Mouse (Mus musculus) lung, embryonic 14.5 days (tissue): ENCODE data around the gene Mef2a. TPM values are rescaled to one million over a fixed set of nuclear protein-coding genes. Genes with fewer than 3 reads are reported as not detected.

Experiments
- ATAC-seq: fragments of 200-750 bp; cut with Nextera tagmentation; 2 replicates; pipeline ENCODE4 v1.8.0; 2017; ENCODE audit warnings: mild to moderate bottlenecking, moderate TSS enrichment, moderate library complexity; ENCODE audit not compliant: insufficient read depth
- DNase-seq: peaks from one replicate; pipeline ENCODE4 v3.0.0-alpha.2; 2015
- H3K27ac ChIP-seq: fragments of 300-500 bp; sonication (generic); 2 replicates; pipeline ENCODE4 v1.5.1; 2014; ENCODE audit warnings: low read depth, mild to moderate bottlenecking, moderate library complexity
- H3K27me3 ChIP-seq: fragments of 300-500 bp; sonication (generic); 2 replicates; pipeline ENCODE4 v1.6.1; 2014; ENCODE audit warnings: low read length, control low read depth; ENCODE audit not compliant: insufficient read depth
- H3K36me3 ChIP-seq: fragments of 300-500 bp; sonication (generic); 2 replicates; pipeline ENCODE4 v1.6.1; 2014; ENCODE audit warnings: control low read depth; ENCODE audit not compliant: insufficient read depth
- H3K4me1 ChIP-seq: fragments of 300-500 bp; sonication (generic); 2 replicates; pipeline ENCODE4 v1.6.1; 2014; ENCODE audit warnings: antibody characterized with exemption, control low read depth; ENCODE audit not compliant: insufficient read depth
- H3K4me2 ChIP-seq: fragments of 300-500 bp; sonication (generic); 2 replicates; pipeline ENCODE4 v1.6.1; 2014; ENCODE audit warnings: mild to moderate bottlenecking
- H3K4me3 ChIP-seq: fragments of 300-500 bp; sonication (generic); 2 replicates; pipeline ENCODE4 v1.5.1; 2014; ENCODE audit warnings: low read depth, low read length
- H3K9ac ChIP-seq: fragments of 300-500 bp; sonication (generic); 2 replicates; pipeline ENCODE4 v1.6.1; 2014
- H3K9me3 ChIP-seq: fragments of 300-500 bp; sonication (generic); 2 replicates; pipeline ENCODE4 v1.6.1; 2016; ENCODE audit warnings: low read depth, low read length, control low read depth
- CTCF ChIP-seq: IDR thresholded peaks from 2 replicates; pipeline ENCODE4 v1.5.1; 2016; ENCODE audit warnings: antibody characterized with exemption, low read depth
- WGBS: fragments of 180-500 bp; shearing (Covaris S2); extraction: QIAGEN DNeasy Blood & Tissue Kit; methylation state at CpG from one replicate; pipeline ENCODE4 v1.1.7; 2014; 5-methylcytosine and 5-hydroxymethylcytosine counted together
- polyA plus RNA-seq: library from polyadenylated mRNA; unstranded; fragments of >200 nt; fragmentation: Nextera tagmentation; extraction: Ambion mirVana; gene quantifications from 2 replicates; pipeline ENCODE4 v1.2.1, GENCODE M21; 2014

Mef2a gene
- 51.6 and 55.5 TPM in 2 replicates for polyA plus RNA-seq

DNA sequence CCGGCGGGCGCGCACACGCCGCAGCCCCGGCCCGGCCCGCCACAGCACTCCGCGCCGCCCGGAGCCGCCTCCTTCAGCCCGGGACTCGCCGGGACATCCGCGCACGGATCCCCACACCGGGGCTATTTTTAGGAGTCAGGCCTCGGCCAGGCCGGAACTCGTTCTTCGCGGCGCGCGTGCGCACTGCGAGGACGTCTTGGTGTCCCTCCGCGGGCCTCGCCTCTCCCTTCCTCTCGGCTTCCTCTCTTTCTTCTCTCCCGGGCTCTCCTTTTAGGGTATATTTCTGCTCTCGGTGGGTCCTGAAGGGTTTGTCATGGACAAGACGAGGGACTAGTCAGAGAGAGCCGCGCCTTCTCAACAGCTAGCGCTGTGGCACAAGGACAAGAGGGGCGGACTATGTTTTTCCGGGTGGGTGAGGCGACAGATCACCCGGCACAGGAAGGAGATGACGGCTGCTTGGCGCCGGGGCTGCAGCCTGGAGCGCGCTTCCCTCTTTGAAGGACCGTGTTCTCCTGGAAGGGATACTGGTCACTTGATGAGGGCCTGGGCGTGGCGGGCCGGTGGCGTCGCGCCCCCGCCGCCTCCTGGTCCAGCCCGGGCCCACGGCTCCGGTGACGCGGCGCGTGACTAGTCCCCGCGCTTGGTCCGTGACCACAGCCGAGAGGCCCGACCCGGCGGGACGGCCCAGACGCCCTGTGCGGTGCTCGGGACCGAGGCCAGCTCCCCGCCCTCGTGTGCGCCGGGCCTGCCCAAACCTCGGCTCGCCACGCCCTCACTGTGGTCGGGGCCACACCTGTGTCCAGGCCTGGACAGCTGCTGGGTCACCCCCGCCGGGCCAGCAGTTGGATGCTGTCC lies at the start of gene Mef2a:
Mef2a (minus strand) TSS at position 130 of the 855 bp plus-strand sequence.
- peak; percentile 92 for ATAC-seq
- H3K27ac ChIP-seq = peak within 1 kb of the TSS; percentile 100
- no peaks in the 10 kb centered on the region for H3K36me3 ChIP-seq
- peak; percentile 98 for DNase-seq
- H3K9ac ChIP-seq = peak within 1 kb of the TSS; percentile 97
- 0% methylated on average over 88 of the region's 89 CpGs for WGBS
- no peaks in the 10 kb centered on the region for H3K9me3 ChIP-seq
- H3K27me3 ChIP-seq = no peaks in the 10 kb centered on the region
- H3K4me1 ChIP-seq = peaks cover 16% of the 10 kb centered on the region; the same call in 1 of the 2 replicates
- peak within 1 kb of the TSS; percentile 92 for H3K4me3 ChIP-seq
- no peak for TF ChIP-seq CTCF
- peak within 1 kb of the TSS; percentile 95 for H3K4me2 ChIP-seq

DNA sequence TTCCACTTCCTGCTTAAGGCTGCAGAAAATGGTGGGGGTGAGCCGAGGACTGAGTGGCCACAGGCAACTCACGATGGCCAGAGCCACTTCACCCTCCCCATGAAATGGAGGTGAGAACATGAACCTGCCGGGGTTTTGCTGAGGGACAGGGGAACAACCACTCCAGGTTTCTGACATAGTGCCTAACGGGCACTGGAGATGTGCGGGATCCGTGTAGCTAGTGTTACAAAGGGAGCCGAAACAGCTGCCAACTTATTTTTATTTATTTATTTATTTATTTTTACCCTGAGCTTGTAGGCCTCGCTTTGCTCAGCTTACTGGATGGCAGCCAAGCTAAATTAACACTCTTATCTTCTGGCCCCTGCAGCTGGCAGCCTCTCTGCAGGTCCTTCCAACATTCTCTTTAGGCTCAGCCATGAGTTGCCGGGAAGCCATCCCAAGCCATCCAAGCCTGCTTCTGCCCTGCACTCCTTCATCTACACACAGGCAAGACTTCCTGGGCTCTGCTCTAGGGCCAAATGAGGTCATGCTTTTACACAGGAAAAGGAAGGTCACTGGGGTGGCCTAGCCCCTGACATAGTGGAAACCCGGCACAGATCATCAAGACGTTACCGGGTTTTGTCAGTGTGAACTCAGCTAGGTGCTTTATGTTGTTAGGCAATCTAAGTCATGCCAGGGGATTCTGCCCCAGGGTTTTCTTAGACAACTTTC lies 49.0 kb upstream of the Mef2a start:
- WGBS = 36% methylated on average over 12 of the region's 12 CpGs

DNA sequence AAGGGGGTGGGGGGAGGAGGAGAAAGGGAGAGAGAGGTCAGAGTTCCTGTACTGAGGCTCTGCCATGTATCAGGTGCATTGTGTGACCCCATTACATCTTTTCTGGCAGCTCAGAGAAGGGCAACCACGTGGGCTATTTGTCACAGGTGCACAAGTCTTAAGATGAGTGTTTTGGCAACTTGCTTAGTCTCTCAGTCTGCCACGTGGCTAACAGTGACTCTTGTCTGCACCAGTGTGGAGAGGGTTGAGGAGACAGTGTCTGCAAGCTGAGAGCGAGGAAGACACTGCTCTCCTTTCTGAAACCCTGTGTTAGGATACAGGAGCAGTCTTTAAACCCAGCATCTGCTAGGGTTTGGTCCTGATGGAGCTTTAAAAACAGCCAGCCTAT lies 48.4 kb upstream of the Mef2a start:
- TF ChIP-seq CTCF = no peak

More for the DNA sequence above, 49.0 kb upstream of the Mef2a start:
- no peak for TF ChIP-seq CTCF
- H3K27ac ChIP-seq = peak overlapping the region; percentile 30; the same call in 1 of the 2 replicates
- ATAC-seq (peak; percentile 81), DNase-seq (peak; percentile 85)
- no peaks in the 10 kb centered on the region for H3K36me3 ChIP-seq
- H3K4me2 ChIP-seq = 0 out of 2 replicates have a peak overlapping the region, but pooled peaks have one; percentile 27
- no peaks in the 10 kb centered on the region for H3K27me3 ChIP-seq
- no peak overlapping the region for H3K4me3 ChIP-seq
- no peak overlapping the region for H3K9ac ChIP-seq
- no peaks in the 10 kb centered on the region for H3K9me3 ChIP-seq
- peaks cover 12% of the 10 kb centered on the region; the same call in 1 of the 2 replicates for H3K4me1 ChIP-seq

DNA sequence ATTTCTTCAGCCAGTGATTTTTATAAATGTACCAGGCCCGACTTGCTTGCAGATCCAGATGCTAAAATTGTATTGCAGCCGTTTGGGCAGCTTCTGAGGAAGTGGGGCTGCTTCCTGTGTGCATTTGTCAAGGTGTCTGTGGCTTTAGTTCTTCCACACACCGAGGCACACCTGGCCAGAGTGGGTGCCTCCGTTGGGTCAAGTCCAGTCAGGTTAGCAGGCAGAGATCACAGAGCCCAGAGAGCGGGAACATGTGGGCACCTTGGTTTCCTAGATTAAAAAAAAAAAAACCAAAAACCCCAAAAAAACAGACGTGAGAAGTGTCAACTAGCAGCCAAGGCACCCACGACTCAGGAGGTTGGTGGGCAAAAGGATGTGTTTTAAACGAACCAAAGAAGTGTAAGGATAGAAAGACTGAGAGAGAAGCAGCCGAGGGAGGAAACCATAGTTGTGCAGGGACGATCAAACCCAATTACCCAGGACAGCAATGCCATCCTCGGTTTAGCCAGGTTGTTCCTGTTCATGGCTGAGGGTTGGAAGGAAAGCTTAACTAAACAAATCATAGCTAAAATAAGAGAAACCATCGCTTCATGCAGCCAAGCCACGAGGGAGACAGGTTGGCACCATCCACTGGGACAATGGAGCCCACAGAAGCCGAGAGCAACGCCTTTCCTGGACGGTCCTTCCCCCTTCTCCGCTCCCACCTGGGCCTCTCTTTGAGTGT lies 47.1 kb upstream of the Mef2a start:
- Histone ChIP-seq H3K9me3 (no peaks in the 10 kb centered on the region), H3K4me1 (peaks cover 12% of the 10 kb centered on the region; the same call in 1 of the 2 replicates), H3K36me3 (no peaks in the 10 kb centered on the region), H3K9ac (no peak overlapping the region), H3K27me3 (no peaks in the 10 kb centered on the region), H3K4me3 (no peak overlapping the region), H3K4me2 (no peak overlapping the region), H3K27ac (no peak overlapping the region)
- DNase-seq (no peak), ATAC-seq (no peak)
- 72% methylated on average over 17 of the region's 17 CpGs for WGBS
- no peak for TF ChIP-seq CTCF

More for the DNA sequence above, 48.4 kb upstream of the Mef2a start:
- Histone ChIP-seq H3K4me1 (peaks cover 12% of the 10 kb centered on the region; the same call in 1 of the 2 replicates), H3K36me3 (no peaks in the 10 kb centered on the region), H3K9ac (no peak overlapping the region), H3K4me2 (no peak overlapping the region), H3K4me3 (no peak overlapping the region), H3K27ac (peak overlapping the region; percentile 10; the same call in 1 of the 2 replicates), H3K9me3 (no peaks in the 10 kb centered on the region), H3K27me3 (no peaks in the 10 kb centered on the region)
- ATAC-seq = 0 out of 2 replicates have a peak, but pooled peaks have one; percentile 32
- DNase-seq = no peak
- 26% methylated on average over 3 of the region's 3 CpGs for WGBS

DNA sequence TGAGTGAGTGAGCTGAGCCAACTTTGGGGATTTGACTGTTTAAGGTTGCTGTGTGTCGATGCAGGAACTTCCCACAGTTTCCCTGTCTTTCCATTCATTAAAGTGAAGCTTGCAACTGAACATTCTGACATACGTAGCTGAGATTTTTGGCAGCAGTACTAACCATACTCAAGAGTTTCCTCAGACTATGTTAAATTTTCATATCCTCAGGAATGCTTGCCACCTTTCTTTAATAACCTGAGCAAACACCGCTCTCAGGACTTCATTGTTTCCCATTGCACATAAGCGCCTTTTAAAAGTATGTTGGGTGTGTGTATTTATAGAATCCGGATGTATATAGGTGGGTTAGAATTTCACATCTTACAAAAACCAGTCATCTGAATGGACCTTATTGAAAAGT lies 45.5 kb upstream of the Mef2a start:
- Histone ChIP-seq H3K4me2 (no peak overlapping the region), H3K9ac (no peak overlapping the region), H3K9me3 (no peaks in the 10 kb centered on the region), H3K36me3 (no peaks in the 10 kb centered on the region), H3K4me3 (no peak overlapping the region), H3K27ac (peak overlapping the region; percentile 30; the same call in 1 of the 2 replicates), H3K27me3 (no peaks in the 10 kb centered on the region), H3K4me1 (peaks cover 12% of the 10 kb centered on the region; the same call in 1 of the 2 replicates)
- peak; percentile 30 for DNase-seq
- TF ChIP-seq CTCF = no peak
- WGBS = 79% methylated on average over 5 of the region's 5 CpGs
- no peak for ATAC-seq

DNA sequence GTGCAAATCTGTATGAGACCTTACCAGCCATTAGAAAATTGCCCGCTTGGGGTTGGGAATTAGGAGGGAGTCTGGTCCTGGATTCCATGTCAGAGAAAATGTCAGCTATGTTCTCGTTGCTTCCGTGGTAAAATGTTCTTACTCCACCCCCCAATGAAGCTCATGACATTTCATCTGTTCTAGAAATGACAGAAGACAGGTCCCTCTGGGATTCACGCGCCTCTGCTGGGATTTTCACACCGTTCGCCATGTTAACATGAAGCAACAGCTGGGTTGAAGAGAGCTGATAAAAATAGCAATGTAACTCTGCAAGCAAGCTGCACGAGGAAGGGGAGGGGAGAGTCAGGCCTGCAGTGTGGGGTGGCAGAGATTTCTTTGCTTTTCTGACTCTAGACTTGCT lies 42.1 kb upstream of the Mef2a start:
- H3K4me1 ChIP-seq = no peaks in the 10 kb centered on the region
- no peak for DNase-seq
- no peaks in the 10 kb centered on the region for H3K36me3 ChIP-seq
- 51% methylated on average over 8 of the region's 8 CpGs for WGBS
- no peak overlapping the region for H3K9ac ChIP-seq
- TF ChIP-seq CTCF = no peak
- H3K9me3 ChIP-seq = no peaks in the 10 kb centered on the region
- no peak overlapping the region for H3K4me3 ChIP-seq
- ATAC-seq = no peak
- no peak overlapping the region for H3K27ac ChIP-seq
- H3K27me3 ChIP-seq = no peaks in the 10 kb centered on the region
- no peak overlapping the region for H3K4me2 ChIP-seq
